Mouse (Mus musculus): ENCODE results near the gene Ank2. TPM values are rescaled to one million over a fixed set of nuclear protein-coding genes. Genes with fewer than 3 reads are reported as not detected.

The Ank2 gene
- polyA plus RNA-seq, 1 experiment, result 0.75 TPM

- H3K4me3 ChIP-seq (ENCODE audit: insufficient read depth, low read length), result no peak overlapping the region
- no peak for TF ChIP-seq POLR2A (IDR thresholded peaks at IDR 0.05; ENCODE audit: borderline replicate concordance, low read depth, low read length)
- no peak for TF ChIP-seq CTCF (IDR thresholded peaks at IDR 0.05; ENCODE audit: low read depth, low read length)
- no peak overlapping the region for H3K27ac ChIP-seq (ENCODE audit: insufficient read depth, low read depth, low read length)
- H3K4me1 ChIP-seq (ENCODE audit: control insufficient read depth, insufficient read depth, low read length), result no peaks in the 10 kb centered on the region
These were observed 391.9 kb downstream of the Ank2 start for GRCm38 (mm10) chr3:127107281-127107680.

GRCm38 (mm10) chr3:127101326-127101725, 397.8 kb downstream of the Ank2 start:
- H3K4me1 ChIP-seq (ENCODE audit: control insufficient read depth, insufficient read depth, low read length), result no peaks in the 10 kb centered on the region
- no peak overlapping the region for H3K4me3 ChIP-seq (ENCODE audit: insufficient read depth, low read length)
- no peak overlapping the region for H3K27ac ChIP-seq (ENCODE audit: insufficient read depth, low read depth, low read length)
- TF ChIP-seq POLR2A (IDR thresholded peaks at IDR 0.05; ENCODE audit: borderline replicate concordance, low read depth, low read length) (no peak), CTCF (IDR thresholded peaks at IDR 0.05; ENCODE audit: low read depth, low read length) (no peak)

GRCm38 (mm10) chr3:127097745-127098144, 401.4 kb downstream of the Ank2 start:
- Histone ChIP-seq H3K27ac (ENCODE audit: insufficient read depth, low read depth, low read length) (no peak overlapping the region), H3K4me1 (ENCODE audit: control insufficient read depth, insufficient read depth, low read length) (0 out of 2 replicates have a peak, but pooled peaks cover 2% of the 10 kb centered on the region), H3K4me3 (ENCODE audit: insufficient read depth, low read length) (no peak overlapping the region)
- TF ChIP-seq CTCF (IDR thresholded peaks at IDR 0.05; ENCODE audit: low read depth, low read length) (no peak), POLR2A (IDR thresholded peaks at IDR 0.05; ENCODE audit: borderline replicate concordance, low read depth, low read length) (no peak)

- H3K4me1 ChIP-seq (ENCODE audit: control insufficient read depth, insufficient read depth, low read length), result 0 out of 2 replicates have a peak, but pooled peaks cover 2% of the 10 kb centered on the region
- TF ChIP-seq POLR2A (IDR thresholded peaks at IDR 0.05; ENCODE audit: borderline replicate concordance, low read depth, low read length), result no peak
- no peak for TF ChIP-seq CTCF (IDR thresholded peaks at IDR 0.05; ENCODE audit: low read depth, low read length)
- H3K4me3 ChIP-seq (ENCODE audit: insufficient read depth, low read length), result no peak overlapping the region
- H3K27ac ChIP-seq (ENCODE audit: insufficient read depth, low read depth, low read length), result no peak overlapping the region
These were observed 402.0 kb downstream of the Ank2 start for GRCm38 (mm10) chr3:127097106-127097505.

GRCm38 (mm10) chr3:127093631-127094030, 405.5 kb downstream of the Ank2 start:
- no peak overlapping the region for H3K4me3 ChIP-seq (ENCODE audit: insufficient read depth, low read length)
- TF ChIP-seq CTCF (IDR thresholded peaks at IDR 0.05; ENCODE audit: low read depth, low read length) (no peak), POLR2A (IDR thresholded peaks at IDR 0.05; ENCODE audit: borderline replicate concordance, low read depth, low read length) (no peak)
- 0 out of 2 replicates have a peak, but pooled peaks cover 2% of the 10 kb centered on the region for H3K4me1 ChIP-seq (ENCODE audit: control insufficient read depth, insufficient read depth, low read length)
- no peak overlapping the region for H3K27ac ChIP-seq (ENCODE audit: insufficient read depth, low read depth, low read length)

GRCm38 (mm10) chr3:127087574-127087973, 411.6 kb downstream of the Ank2 start:
- no peak overlapping the region for H3K4me3 ChIP-seq (ENCODE audit: insufficient read depth, low read length)
- H3K4me1 ChIP-seq (ENCODE audit: control insufficient read depth, insufficient read depth, low read length), result no peaks in the 10 kb centered on the region
- TF ChIP-seq CTCF (IDR thresholded peaks at IDR 0.05; ENCODE audit: low read depth, low read length) (no peak), POLR2A (IDR thresholded peaks at IDR 0.05; ENCODE audit: borderline replicate concordance, low read depth, low read length) (no peak)
- H3K27ac ChIP-seq (ENCODE audit: insufficient read depth, low read depth, low read length), result no peak overlapping the region

GRCm38 (mm10) chr3:127086834-127087506, 412.2 kb downstream of the Ank2 start:
- TF ChIP-seq CTCF (IDR thresholded peaks at IDR 0.05; ENCODE audit: low read depth, low read length) (no peak), POLR2A (IDR thresholded peaks at IDR 0.05; ENCODE audit: borderline replicate concordance, low read depth, low read length) (no peak)
- Histone ChIP-seq H3K4me1 (ENCODE audit: control insufficient read depth, insufficient read depth, low read length) (no peaks in the 10 kb centered on the region), H3K27ac (ENCODE audit: insufficient read depth, low read depth, low read length) (no peak overlapping the region), H3K4me3 (ENCODE audit: insufficient read depth, low read length) (no peak overlapping the region)

GRCm38 (mm10) chr3:127077369-127077768, 421.8 kb downstream of the Ank2 start:
- no peak overlapping the region for H3K4me3 ChIP-seq (ENCODE audit: insufficient read depth, low read length)
- TF ChIP-seq POLR2A (IDR thresholded peaks at IDR 0.05; ENCODE audit: borderline replicate concordance, low read depth, low read length) (no peak), CTCF (IDR thresholded peaks at IDR 0.05; ENCODE audit: low read depth, low read length) (no peak)
- H3K4me1 ChIP-seq (ENCODE audit: control insufficient read depth, insufficient read depth, low read length), result peaks cover 4% of the 10 kb centered on the region
- no peak overlapping the region for H3K27ac ChIP-seq (ENCODE audit: insufficient read depth, low read depth, low read length)

GRCm38 (mm10) chr3:127075531-127076280, 423.4 kb downstream of the Ank2 start:
- H3K27ac ChIP-seq (ENCODE audit: insufficient read depth, low read depth, low read length), result no peak overlapping the region
- TF ChIP-seq CTCF (IDR thresholded peaks at IDR 0.05; ENCODE audit: low read depth, low read length) (no peak), POLR2A (IDR thresholded peaks at IDR 0.05; ENCODE audit: borderline replicate concordance, low read depth, low read length) (no peak)
- H3K4me3 ChIP-seq (ENCODE audit: insufficient read depth, low read length), result no peak overlapping the region
- H3K4me1 ChIP-seq (ENCODE audit: control insufficient read depth, insufficient read depth, low read length), result peaks cover 4% of the 10 kb centered on the region

- H3K27ac ChIP-seq (ENCODE audit: insufficient read depth, low read depth, low read length), result no peak overlapping the region
- TF ChIP-seq POLR2A (IDR thresholded peaks at IDR 0.05; ENCODE audit: borderline replicate concordance, low read depth, low read length) (no peak), CTCF (IDR thresholded peaks at IDR 0.05; ENCODE audit: low read depth, low read length) (no peak)
- H3K4me3 ChIP-seq (ENCODE audit: insufficient read depth, low read length), result no peak overlapping the region
- H3K4me1 ChIP-seq (ENCODE audit: control insufficient read depth, insufficient read depth, low read length), result no peaks in the 10 kb centered on the region
These were observed 427.7 kb downstream of the Ank2 start for GRCm38 (mm10) chr3:127071471-127071870.
